Mouse (Mus musculus): ENCODE data around the gene Gm21477. TPM values are rescaled to one million over a fixed set of nuclear protein-coding genes. Genes with fewer than 3 reads are reported as not detected.
"Not testable (repeated sequence)": the region's sequence is repeated elsewhere in the genome, so short reads cannot be mapped to it uniquely, and the experiment has no call there.

Gene Gm21477
- polyA plus RNA-seq (2015; fragmentation: Nextera tagmentation; extraction: Ambion mirVana): not detected in 2 replicates

DNA sequence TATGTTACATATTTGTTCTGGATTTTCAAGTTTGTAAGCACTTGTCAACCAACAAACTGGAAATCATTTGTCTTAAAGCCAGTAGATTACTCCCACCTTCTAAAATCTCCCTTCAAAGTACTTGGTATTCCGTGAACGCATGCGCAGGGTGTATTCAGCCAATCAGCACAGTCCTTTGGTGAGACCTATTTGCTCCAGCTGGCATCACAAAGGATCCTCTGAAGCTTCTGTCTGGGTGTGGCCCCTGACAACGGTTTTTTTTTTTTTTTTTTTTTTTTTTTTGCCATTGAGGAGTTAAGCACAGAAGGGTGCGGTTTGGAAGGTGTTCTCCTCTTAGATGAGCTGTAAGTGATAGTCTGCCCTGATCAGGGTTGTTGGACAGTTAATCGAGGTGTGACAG, at the start of gene Gm21477:
TSS of gene Gm21477 (plus strand) at position 301 of the 400 bp plus-strand sequence.
- not testable (repeated sequence) for H3K9ac ChIP-seq (replicated peaks; ENCODE audit: low read depth, low read length); H3K4me2 ChIP-seq (ENCODE audit: low read length); H3K9me3 ChIP-seq (ENCODE audit: control insufficient read depth, low read length); H3K36me3 ChIP-seq (ENCODE audit: control insufficient read depth, insufficient read depth); H3K4me1 ChIP-seq (replicated peaks; ENCODE audit: control insufficient read depth, insufficient read depth, low read length); ATAC-seq; H3K4me3 ChIP-seq (replicated peaks; ENCODE audit: low read length); H3K27me3 ChIP-seq (replicated peaks; ENCODE audit: control insufficient read depth, insufficient read depth, low read length); H3K27ac ChIP-seq (ENCODE audit: low read length)
- WGBS: no CpG with 5 or more reads among the region's 6 CpGs
